ENCODE assay signal across 24 mouse cellular contexts in genomic region chr11:107705060-107705459, GRCm38 (mm10). TPM values are rescaled to one million over a fixed set of nuclear protein-coding genes. Genes with fewer than 3 reads are reported as not detected.
A peak's percentile ranks its signal among the peaks of the same experiment; 100 is the strongest.
DNase-seq lines count a peak whose midpoint lies in the region; ATAC-seq and TF ChIP-seq lines count a peak whose summit lies in the region.
"Had no signal": no experiment of that assay in that cellular context is flagged by ENCODE, and none has a peak within 500 bp of the region (broad histone marks: within the 10 kb centered on the region; RNA-seq: fewer than 3 reads in every experiment).

No protein-coding gene starts in this region.

- no peaks in the 10 kb centered on the region for H3K36me3 ChIP-seq in forebrain, embryonic 16.5 days (ENCODE audit: control insufficient read depth, insufficient read depth)
- H3K36me3 ChIP-seq in forebrain, embryonic 10.5 days (replicated peaks): no peaks in the 10 kb centered on the region
- H3K36me3 ChIP-seq in lung, embryonic 15.5 days: no peaks in the 10 kb centered on the region
- H3K36me3 ChIP-seq in midbrain, embryonic 16.5 days (ENCODE audit: control insufficient read depth, insufficient read depth, low read length): no peaks in the 10 kb centered on the region
- H3K36me3 ChIP-seq: heart, embryonic 13.5 days; intestine, embryonic 15.5 days; limb, embryonic 15.5 days; liver, embryonic 15.5 days; neural tube, embryonic 13.5 days; stomach, embryonic 15.5 days had no signal

- 58% methylated on average over 6 of the region's 6 CpGs for WGBS in forebrain, embryonic 16.5 days
- WGBS in forebrain, embryonic 10.5 days: 84% methylated on average over 6 of the region's 6 CpGs
- WGBS in lung, embryonic 15.5 days: 80% methylated on average over 6 of the region's 6 CpGs
- 46% methylated on average over 6 of the region's 6 CpGs for WGBS in midbrain, embryonic 16.5 days

- H3K9ac ChIP-seq in forebrain, embryonic 16.5 days (replicated peaks; ENCODE audit: low read depth, low read length): no peak overlapping the region
- no peak overlapping the region for H3K9ac ChIP-seq in lung, embryonic 15.5 days
- H3K9ac ChIP-seq in midbrain, embryonic 16.5 days (ENCODE audit: low read depth, low read length): no peak overlapping the region
- H3K9ac ChIP-seq: heart, embryonic 13.5 days; intestine, embryonic 15.5 days; limb, embryonic 15.5 days; liver, embryonic 15.5 days; neural tube, embryonic 13.5 days; stomach, embryonic 15.5 days had no signal

- no peak for TF ChIP-seq CTCF in brain, embryonic 14.5 days (IDR thresholded peaks at IDR 0.05; ENCODE audit: borderline replicate concordance, extremely low read depth, insufficient read depth, insufficient read length)
- TF ChIP-seq CTCF in layer of hippocampus, adult 2 months (conservative IDR thresholded peaks at IDR 0.05): no peak

- H3K4me1 ChIP-seq in forebrain, embryonic 16.5 days (replicated peaks; ENCODE audit: control insufficient read depth, insufficient read depth, low read length): peaks cover 8% of the 10 kb centered on the region
- peaks cover 42% of the 10 kb centered on the region for H3K4me1 ChIP-seq in forebrain, embryonic 10.5 days
- no peaks in the 10 kb centered on the region; the same call in 1 of the 2 replicates for H3K4me1 ChIP-seq in lung, embryonic 15.5 days
- peaks cover 10% of the 10 kb centered on the region for H3K4me1 ChIP-seq in midbrain, embryonic 16.5 days (ENCODE audit: control insufficient read depth, insufficient read depth, low read length)
- H3K4me1 ChIP-seq: liver, embryonic 15.5 days; stomach, embryonic 15.5 days had no signal

- TF ChIP-seq POLR2A in brain, embryonic 14.5 days (IDR thresholded peaks at IDR 0.05; ENCODE audit: borderline replicate concordance, extremely low read depth, insufficient read depth, insufficient read length, poor library complexity, severe bottlenecking): no peak

- no peak overlapping the region for H3K4me2 ChIP-seq in forebrain, embryonic 16.5 days (ENCODE audit: low read length)
- no peak overlapping the region for H3K4me2 ChIP-seq in lung, embryonic 15.5 days
- no peak overlapping the region for H3K4me2 ChIP-seq in midbrain, embryonic 16.5 days (ENCODE audit: low read length)
- H3K4me2 ChIP-seq: heart, embryonic 13.5 days; intestine, embryonic 15.5 days; limb, embryonic 15.5 days; liver, embryonic 15.5 days; neural tube, embryonic 13.5 days; stomach, embryonic 15.5 days had no signal

- peak; percentile 43; the same call in 1 of the 2 replicates for ATAC-seq in forebrain, embryonic 16.5 days
- no peak for ATAC-seq in lung, embryonic 15.5 days (ENCODE audit: borderline replicate concordance, extremely low read depth, low FRiP score, low TSS enrichment)
- ATAC-seq in midbrain, embryonic 16.5 days: 0 out of 2 replicates have a peak, but pooled peaks have one; percentile 9
- ATAC-seq: intestine, embryonic 15.5 days had no signal

- H3K27me3 ChIP-seq in forebrain, embryonic 16.5 days (replicated peaks; ENCODE audit: control insufficient read depth, insufficient read depth, low read length): no peaks in the 10 kb centered on the region
- H3K27me3 ChIP-seq in forebrain, embryonic 10.5 days (ENCODE audit: poor library complexity, severe bottlenecking): peaks cover 42% of the 10 kb centered on the region
- no peaks in the 10 kb centered on the region for H3K27me3 ChIP-seq in lung, embryonic 15.5 days
- no peaks in the 10 kb centered on the region for H3K27me3 ChIP-seq in midbrain, embryonic 16.5 days (ENCODE audit: control insufficient read depth, insufficient read depth, low read depth, low read length)
- H3K27me3 ChIP-seq: intestine, embryonic 15.5 days; limb, embryonic 15.5 days; neural tube, embryonic 13.5 days; stomach, embryonic 15.5 days had no signal

- no peak overlapping the region for H3K27ac ChIP-seq in forebrain, embryonic 16.5 days (ENCODE audit: low read length)
- H3K27ac ChIP-seq in forebrain, embryonic 10.5 days: no peak overlapping the region
- peak overlapping the region; percentile 64 for H3K27ac ChIP-seq in lung, embryonic 15.5 days
- no peak overlapping the region for H3K27ac ChIP-seq in midbrain, embryonic 16.5 days (ENCODE audit: low read length)
- no peak overlapping the region for H3K27ac ChIP-seq in layer of hippocampus, adult 2 months
- H3K27ac ChIP-seq: heart, embryonic 13.5 days; intestine, embryonic 15.5 days; kidney, postnatal 0 days; limb, embryonic 15.5 days; liver, embryonic 15.5 days; neural tube, embryonic 13.5 days; stomach, embryonic 15.5 days had no signal

- no peaks in the 10 kb centered on the region for H3K9me3 ChIP-seq in forebrain, embryonic 16.5 days (ENCODE audit: control insufficient read depth, low read length)
- no peaks in the 10 kb centered on the region for H3K9me3 ChIP-seq in forebrain, embryonic 10.5 days
- no peaks in the 10 kb centered on the region for H3K9me3 ChIP-seq in lung, embryonic 15.5 days
- no peaks in the 10 kb centered on the region for H3K9me3 ChIP-seq in midbrain, embryonic 16.5 days (replicated peaks; ENCODE audit: control insufficient read depth, low read length, poor library complexity, severe bottlenecking)
- H3K9me3 ChIP-seq: heart, embryonic 13.5 days; intestine, embryonic 15.5 days; limb, embryonic 15.5 days; liver, embryonic 15.5 days; neural tube, embryonic 13.5 days; stomach, embryonic 15.5 days had no signal

- DNase-seq in forebrain, embryonic 10.5 days (ENCODE audit: extremely low spot score, low spot score): no peak
- DNase-seq in lung, postnatal 10 days: no peak
- DNase-seq in brain, embryonic 14.5 days (ENCODE audit: low read depth): peak; percentile 47
- no peak for DNase-seq in layer of hippocampus, adult 2 months (ENCODE audit: low spot score in 2 of 2)
- DNase-seq: gastrocnemius, postnatal 14 days; heart, adult 18-20 months; thymus, adult 2 months had no signal

- no peak overlapping the region for H3K4me3 ChIP-seq in forebrain, embryonic 16.5 days (replicated peaks; ENCODE audit: low read length)
- H3K4me3 ChIP-seq in forebrain, embryonic 10.5 days: no peak overlapping the region
- no peak overlapping the region for H3K4me3 ChIP-seq in lung, embryonic 15.5 days
- no peak overlapping the region for H3K4me3 ChIP-seq in midbrain, embryonic 16.5 days (ENCODE audit: low read depth, low read length)
- no peak overlapping the region for H3K4me3 ChIP-seq in layer of hippocampus, adult 2 months
- H3K4me3 ChIP-seq: erythroblast, embryonic 14.5 days; heart, embryonic 13.5 days; intestine, embryonic 15.5 days; limb, embryonic 15.5 days; liver, embryonic 15.5 days; neural tube, embryonic 13.5 days; stomach, embryonic 15.5 days had no signal

RNA-seq across cellular contexts. Expression of gene Cacng1, which starts 11.3 kb away (rescaled TPM):
- 0.26 and 0.39 TPM in 2 replicates for polyA plus RNA-seq in forebrain, embryonic 16.5 days (2015; fragmentation: Nextera tagmentation; extraction: Ambion mirVana)
- 0.16 TPM in 1 of 2 replicates, not detected in the other for polyA plus RNA-seq in forebrain, embryonic 10.5 days (2016; fragmentation: Nextera tagmentation; extraction: Ambion mirVana)
- polyA plus RNA-seq in lung, embryonic 15.5 days (2015; fragmentation: Nextera tagmentation; extraction: Ambion mirVana): 0.43 TPM in 1 of 2 replicates, not detected in the other
- 1.4 and 1.8 TPM in 2 replicates for polyA plus RNA-seq in brain, embryonic 14.5 days (2012; rRNA removed)
- polyA plus RNA-seq in midbrain, embryonic 16.5 days (2015; fragmentation: Nextera tagmentation; extraction: Ambion mirVana): 0.27 and 0.48 TPM in 2 replicates
- total RNA-seq in layer of hippocampus, adult 2 months (2021): not detected
- total RNA-seq: heart, adult 18-20 months; heart, postnatal 25 days; layer of hippocampus, adult 8-10 months; left cerebral cortex, postnatal 25 days; megakaryocyte progenitor cell, adult 5-6 weeks; monocyte, adult 5-6 weeks had no signal
- polyA plus RNA-seq: embryonic facial prominence, embryonic 11.5 days; erythroblast, embryonic 14.5 days had no signal
